Mouse (Mus musculus): Measurements from ENCODE around the gene C1ql4.
A peak's percentile ranks its signal among the peaks of the same experiment; 100 is the strongest.
"Not testable (repeated sequence)": the region's sequence is repeated elsewhere in the genome, so short reads cannot be mapped to it uniquely, and the experiment has no call there.

C1ql4 gene

DNA sequence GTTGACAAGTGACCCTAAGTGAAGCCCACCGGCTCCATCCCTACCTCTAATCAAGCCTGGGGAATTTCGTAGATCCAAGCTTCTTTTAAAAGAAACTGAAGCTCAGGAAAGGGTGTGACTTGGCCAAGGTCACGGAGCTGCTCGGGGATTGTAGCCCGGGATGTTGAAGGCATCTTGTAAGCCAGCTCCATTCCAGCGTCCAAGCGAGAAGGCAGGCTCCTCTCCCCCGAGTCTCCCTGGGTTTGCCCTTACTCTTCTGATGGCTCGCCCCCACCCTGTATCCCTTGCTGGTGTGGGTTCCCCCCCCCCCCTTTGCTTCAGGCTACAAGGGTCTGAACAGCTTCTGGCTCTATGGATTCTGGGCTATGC is 10.9 kb upstream of the C1ql4 start:
- DNase-seq: no peak

- peak in 1 of 2 experiments; percentile 17 for DNase-seq
Observed at GRCm38 (mm10) chr15:99097840-99098492, 10.3 kb upstream of the C1ql4 start.

GRCm38 (mm10) chr15:99096831-99097500 is 9.3 kb upstream of the C1ql4 start:
- peak in 1 of 2 experiments; percentile 40 for DNase-seq

- DNase-seq: no peak
Observed at GRCm38 (mm10) chr15:99096061-99096793, 8.6 kb upstream of the C1ql4 start.

DNA sequence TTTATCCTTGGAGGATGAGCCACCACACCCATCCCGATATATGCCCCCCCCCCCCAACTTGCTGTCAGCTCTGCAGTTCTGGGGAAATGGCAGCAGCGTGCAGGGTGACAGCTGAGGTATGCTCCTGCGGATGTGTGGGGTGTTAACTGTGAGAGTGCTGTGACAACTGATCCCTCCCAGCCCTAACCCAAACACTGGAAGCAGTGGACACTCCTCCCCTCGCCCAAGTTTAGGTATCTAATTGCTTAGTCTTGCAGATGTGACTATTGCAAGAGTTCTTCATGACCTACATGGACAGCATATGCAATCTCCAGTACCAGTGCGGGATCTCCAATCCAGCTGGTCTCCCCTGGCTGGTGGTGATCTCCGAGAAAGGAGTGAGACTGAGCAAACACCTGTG is 7.7 kb upstream of the C1ql4 start:
- no peak for DNase-seq

DNA sequence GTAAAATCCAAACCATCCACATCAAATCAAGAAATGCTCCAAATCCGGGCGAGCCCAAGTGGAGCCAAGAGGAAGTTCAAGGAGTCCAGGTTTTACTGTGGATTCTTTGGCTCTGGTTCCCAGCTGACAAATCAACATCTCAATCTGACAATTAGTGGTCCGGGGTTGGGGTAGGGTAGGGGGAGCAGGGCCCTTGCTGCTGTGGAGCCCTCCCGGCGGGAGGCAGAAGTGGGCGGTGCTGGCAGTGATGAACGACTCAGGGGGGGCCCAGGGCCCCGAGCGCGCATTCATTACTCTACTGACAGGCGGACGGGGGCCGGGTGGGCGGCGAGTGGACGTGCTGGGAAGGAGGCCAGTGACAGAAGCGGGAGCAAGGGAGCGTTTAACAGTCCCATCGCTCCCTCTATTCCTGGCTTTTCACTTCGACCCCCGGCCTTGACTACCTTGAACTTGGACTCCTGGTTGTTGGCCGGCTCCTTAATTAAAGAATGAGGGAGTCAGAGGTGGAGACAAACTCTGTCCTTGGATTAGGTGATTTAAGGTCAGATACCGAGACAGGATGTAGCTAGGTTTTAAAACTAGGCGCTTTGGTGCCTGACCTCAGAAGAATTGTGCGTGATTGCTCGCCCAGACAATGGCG is 7.1 kb upstream of the C1ql4 start:
- peak in 1 of 2 experiments; percentile 19 for DNase-seq

GRCm38 (mm10) chr15:99093291-99094258 is 6.0 kb upstream of the C1ql4 start:
- DNase-seq: peak; percentile 64 to 65

DNA sequence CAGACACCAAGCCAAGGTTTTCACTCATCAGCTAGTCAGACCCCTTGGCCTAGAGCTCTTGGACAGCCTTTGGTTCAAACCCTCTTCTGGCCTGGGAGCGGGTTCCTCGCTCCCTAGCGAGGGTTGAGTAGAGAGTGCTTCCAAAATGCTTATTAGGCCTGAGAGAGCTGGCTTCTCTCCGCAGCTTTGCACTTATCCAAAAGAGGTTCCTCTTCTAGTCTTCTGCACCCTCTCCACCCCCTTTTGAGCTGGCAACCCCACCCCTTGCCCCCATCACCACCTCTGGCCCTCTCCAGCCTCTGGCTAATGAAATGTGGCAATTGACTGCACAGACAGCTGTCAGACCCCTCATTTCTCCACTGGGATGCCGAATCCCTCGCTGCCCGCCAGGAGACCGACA is 5.3 kb upstream of the C1ql4 start, which contains the start of gene Dnajc22:
Gene Dnajc22, plus strand, starts transcription at position 301 of the 400 bp plus-strand sequence.
- no peak for DNase-seq

DNA sequence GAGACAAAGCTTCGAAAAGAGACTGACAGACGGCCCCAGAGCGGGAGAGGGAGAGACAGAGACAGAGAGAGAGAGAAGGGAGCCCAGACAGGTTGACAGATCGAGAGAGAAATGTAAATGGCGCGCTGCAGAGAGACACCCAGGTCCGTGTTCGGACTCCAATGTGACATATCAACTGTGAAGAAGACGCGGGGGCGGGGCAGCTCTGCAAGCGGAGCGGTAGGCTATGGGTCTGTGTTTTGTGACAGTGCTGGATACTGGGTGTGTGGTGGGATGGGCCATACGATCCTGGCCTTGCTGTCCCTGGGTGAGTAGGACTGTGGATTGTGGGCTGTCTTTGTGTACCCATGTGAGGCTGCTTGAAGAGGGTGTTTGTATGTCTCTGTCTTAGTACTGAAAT is 1.5 kb upstream of the C1ql4 start:
- peak in 1 of 2 experiments; percentile 24 for DNase-seq

DNA sequence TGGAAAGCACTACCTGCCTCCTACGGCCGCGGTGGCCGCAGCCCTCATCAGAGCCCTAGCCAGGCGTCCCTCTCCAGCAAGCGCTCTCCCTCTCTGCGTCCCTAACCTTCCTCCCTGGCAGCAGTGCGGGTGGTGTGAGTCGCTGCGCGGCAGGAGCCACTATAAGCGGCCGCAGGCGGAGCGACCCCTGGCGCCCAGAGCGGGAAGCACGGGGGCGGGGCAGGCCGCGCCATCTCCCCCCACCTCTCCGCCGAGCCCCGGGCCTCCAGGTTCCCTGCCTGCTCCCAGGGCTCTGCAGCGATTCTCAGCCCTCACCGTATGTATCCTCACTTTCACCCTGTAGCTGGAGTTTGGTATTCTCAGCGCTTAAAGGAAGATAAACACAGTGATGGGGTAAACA is 675 bp upstream of the C1ql4 start:
- DNase-seq: peak; percentile 75 to 87

- DNase-seq: no peak
Observed at GRCm38 (mm10) chr15:99085997-99086396, 1.6 kb downstream of the C1ql4 start.

- no peak for DNase-seq
Observed at GRCm38 (mm10) chr15:99084618-99085017, 3.0 kb downstream of the C1ql4 start.

- DNase-seq: no peak
Observed at GRCm38 (mm10) chr15:99083867-99084557, 3.6 kb downstream of the C1ql4 start.

GRCm38 (mm10) chr15:99083258-99083657 is 4.4 kb downstream of the C1ql4 start:
- peak in 1 of 2 experiments; percentile 62 for DNase-seq

GRCm38 (mm10) chr15:99082840-99083239 is 4.8 kb downstream of the C1ql4 start:
- DNase-seq: no peak

- no peak for DNase-seq
Observed at GRCm38 (mm10) chr15:99082322-99082721, 5.3 kb downstream of the C1ql4 start.

DNA sequence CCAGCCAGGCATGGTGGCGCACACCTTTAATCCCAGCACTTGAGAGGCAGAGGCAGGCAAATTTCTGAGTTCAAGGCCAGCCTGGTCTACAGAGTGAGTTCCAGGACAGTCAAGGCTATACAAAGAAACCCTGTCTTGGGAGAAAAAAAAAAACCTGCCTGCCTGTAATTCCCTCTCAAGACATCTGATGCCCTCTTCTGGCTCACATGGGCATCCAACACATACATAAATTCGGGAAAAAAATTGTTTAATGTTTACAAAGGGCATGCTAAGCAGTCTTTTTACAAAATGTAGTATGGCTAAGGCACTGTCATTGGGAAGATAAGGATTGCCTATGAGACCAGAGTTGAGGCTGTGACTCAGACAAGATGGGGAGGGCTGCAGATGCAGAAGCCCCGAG is 7.8 kb downstream of the C1ql4 start:
- DNase-seq: no peak

DNA sequence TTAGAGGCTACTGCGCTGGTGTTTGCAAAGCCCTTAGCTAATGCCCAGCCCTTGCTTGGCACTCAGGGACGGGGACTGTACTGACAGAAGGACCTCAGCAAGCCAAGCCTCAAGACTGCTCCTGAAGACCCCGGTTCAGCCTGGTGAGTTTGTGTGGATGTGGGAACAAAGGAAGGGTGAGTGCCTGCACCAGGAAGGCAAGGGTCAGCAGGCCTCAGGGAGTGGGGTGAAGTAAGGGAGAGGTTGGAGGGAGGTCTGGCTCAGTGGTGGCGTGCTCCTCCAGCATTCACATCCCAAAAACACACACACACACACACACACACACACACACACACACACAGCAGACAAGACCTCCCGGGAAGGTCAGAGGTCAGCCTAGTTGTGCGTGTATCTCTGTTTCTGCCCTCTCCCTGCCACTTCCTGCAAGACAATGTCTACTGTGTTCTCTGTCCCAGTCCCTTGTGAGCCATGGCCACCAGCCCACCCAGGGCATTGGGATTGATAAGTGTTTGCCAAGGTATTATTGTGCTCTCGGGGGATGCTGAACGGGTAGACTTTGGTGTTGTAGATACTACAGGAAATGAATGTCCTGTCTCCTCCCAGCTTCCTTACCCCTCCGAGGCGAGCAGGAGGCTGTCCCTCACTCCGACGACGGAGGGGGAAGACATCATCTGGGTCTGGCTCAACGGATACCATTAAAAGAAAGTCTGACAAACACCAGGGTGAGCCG is 9.3 kb downstream of the C1ql4 start:
- DNase-seq: no peak

GRCm38 (mm10) chr15:99076011-99076410 is 11.6 kb downstream of the C1ql4 start:
- not testable (repeated sequence) for DNase-seq

DNA sequence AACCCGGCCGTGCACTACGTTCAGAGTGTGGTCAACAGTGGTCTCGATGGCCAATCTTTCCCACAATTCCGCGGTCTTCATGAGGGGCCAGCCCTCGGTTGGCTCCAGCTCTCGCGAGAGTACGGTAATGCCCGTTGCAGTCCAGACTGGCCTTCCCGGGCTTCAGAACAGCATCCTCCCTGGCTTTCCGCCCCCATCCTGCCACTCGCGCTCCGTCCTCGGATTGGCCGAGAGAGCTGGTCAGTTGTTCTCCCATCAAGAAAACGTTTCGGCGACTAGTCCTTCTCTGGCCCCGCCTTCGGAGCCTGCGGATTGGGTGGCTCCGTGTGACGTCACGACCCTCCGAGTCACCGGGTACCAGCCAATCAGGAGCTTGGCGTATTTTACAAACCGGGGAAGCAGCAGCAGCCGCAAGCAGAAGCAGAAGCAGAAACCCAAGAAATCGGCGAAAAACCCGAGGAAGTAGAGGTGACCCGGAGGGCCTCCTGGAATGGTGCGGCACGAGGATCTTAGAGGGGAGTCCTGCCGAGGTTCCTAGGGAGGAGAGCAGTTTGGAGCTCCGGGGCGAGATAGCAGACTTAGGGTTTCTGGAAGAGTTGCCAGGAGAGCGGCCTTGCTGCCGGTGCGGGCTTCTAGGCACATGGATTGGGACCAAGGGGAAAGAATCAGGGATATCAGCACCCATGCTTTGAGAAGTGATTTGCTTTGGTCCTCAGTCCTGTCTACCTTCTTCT is 12.8 kb downstream of the C1ql4 start:
- peak; percentile 99 for DNase-seq

Measured in cerebellum, postnatal 25 days (tissue).